Mouse (Mus musculus) liver, postnatal 0 days (tissue): ENCODE measurements around the gene Pitpnm1.

Source experiments
- CTCF ChIP-seq: sonication (generic); IDR thresholded peaks from 2 replicates; pipeline ENCODE4 v1.5.1; 2016; ENCODE audit warnings: antibody characterized with exemption, low read depth
- EP300 ChIP-seq: IDR thresholded peaks from 2 replicates; pipeline ENCODE4 v1.6.1; 2016; ENCODE audit warnings: antibody characterized with exemption, low read depth, mild to moderate bottlenecking

DNA sequence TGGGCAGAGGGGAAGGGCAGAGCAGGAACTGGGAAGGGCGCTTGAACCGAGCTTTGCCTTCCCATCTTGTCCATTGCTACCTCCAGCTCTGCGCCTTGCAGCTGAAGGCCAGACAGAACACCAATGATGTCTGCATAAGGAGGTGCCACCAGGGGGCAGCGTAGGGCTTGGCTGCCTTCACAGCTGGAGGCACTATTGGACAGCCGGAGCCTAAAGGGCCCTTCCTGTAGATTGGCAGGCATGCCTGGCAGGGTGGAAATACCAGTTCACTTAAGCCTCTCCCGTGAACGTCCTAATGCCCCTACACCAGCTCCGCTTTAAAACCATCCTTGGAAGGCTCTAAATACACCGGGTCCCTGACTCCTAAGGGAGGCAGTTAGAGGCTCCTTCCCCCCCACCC lies 742 bp upstream of the Pitpnm1 start:
- peak; percentile 100 for TF ChIP-seq CTCF
- TF ChIP-seq EP300: no peak
